Mouse (Mus musculus) effector memory CD4-positive, alpha-beta T cell, adult 7 months (primary cell): Measurements from ENCODE around the gene Stk32b. TPM values are rescaled to one million over a fixed set of nuclear protein-coding genes. Genes with fewer than 3 reads are reported as not detected.

ENCODE experiments used
- polyA plus RNA-seq: library from polyadenylated mRNA; unstranded; fragments of 100-300 nt; shearing (Covaris generic); gene quantifications from one replicate; pipeline ENCODE4 v1.2.1, GENCODE M21; 2017

Gene Stk32b
- not detected for polyA plus RNA-seq

DNA sequence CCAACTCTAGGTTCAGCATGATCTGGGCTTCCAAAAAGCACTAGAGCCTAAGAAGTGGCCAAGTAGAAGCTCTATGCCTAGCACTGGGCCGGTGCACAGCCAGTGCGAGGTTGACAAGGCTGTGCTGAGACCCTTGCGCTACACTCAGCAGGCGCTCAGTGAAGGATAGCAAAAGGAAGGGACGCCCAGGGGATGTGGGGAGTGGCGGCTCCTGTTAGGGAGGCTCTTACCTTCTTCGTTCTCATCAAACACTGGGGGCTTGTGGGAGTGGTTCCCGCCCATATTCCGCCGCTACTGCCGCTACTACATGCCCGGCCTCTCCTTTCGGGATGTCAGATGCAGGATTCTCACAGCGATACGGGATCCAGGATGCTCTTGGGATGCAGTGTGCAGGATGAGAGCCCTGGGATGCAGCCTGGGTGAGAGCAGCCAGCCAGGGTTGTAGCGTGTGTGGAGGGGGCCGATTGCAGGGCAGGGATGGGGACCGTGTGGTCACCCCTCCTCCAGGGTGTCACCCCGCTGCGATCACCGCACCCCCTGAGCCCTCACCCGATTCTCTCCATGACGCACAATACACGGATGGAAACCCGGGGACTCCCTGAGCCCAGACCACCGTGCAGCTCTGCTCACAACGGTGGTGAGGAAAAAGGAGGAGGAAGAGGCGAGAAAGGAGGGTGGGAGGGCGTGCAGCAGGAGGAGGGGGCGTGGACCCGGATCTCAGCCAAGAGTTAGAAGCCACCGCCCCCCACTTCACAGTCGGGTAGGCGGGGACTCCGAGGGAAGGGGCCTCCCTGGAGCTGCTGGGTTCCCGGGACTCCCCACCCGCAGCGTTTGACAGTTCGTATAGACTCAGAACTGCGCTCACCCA lies at the start of gene Stk32b:
Gene Stk32b, minus strand, starts transcription at position 667 of the 868 bp plus-strand sequence.

DNA sequence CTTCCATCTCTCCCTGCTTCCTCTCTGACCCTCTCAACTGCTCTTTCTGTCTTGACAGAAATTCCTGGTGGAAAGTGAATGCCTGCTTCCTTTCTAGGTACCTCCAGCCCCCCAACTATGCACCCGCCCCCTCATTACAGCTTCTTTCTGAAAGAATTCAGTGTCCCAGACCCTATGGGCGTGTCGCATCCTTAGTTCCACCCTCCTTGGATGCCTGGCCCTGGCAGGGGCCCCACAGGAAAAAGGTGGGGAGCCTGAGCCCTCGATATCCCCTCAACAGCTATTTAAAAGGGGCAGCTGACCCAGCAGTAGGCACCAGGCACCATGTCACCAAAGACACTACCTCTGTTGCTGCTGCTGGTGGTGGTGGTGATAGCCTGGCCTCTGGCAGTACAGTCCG lies 18.3 kb upstream of the Stk32b start, which contains the start of gene Cytl1:
Gene Cytl1, plus strand, starts transcription at position 296 of the 400 bp plus-strand sequence.

Other genes with a start within 250 kb of the Stk32b start
- not detected for gene Cytl1, start 18.3 kb upstream of the Stk32b start, polyA plus RNA-seq
- gene Msx1, start 107.4 kb upstream of the Stk32b start, polyA plus RNA-seq: 0.52 TPM